Mouse (Mus musculus): ENCODE measurements around the gene Psenen.

Gene Psenen

DNA sequence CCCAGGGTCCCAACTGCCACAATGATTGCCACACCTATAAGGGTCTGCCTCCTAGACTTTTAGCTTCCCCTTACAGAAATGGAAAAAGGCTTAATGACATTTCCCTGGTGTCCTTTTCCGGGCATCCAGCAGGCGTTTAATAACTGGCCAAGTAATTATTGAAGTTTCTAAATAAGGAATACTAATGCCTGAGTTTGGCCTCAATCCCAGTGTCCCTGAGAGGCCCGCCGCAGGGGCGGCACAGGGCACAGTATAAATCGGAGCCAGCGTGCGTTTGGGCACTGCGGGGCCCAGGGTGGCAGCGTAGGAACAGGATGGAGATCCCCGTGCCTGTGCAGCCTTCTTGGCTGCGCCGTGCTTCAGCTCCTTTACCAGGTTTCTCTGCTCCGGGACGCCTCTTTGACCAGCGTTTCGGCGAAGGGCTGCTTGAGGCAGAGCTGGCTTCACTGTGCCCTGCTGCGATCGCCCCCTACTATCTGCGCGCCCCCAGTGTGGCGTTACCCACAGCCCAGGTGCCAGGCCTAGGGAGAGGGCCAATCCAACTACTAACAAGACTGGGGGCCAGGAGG lies 10.3 kb downstream of the Psenen start:
- peak; percentile 58 for DNase-seq

DNA sequence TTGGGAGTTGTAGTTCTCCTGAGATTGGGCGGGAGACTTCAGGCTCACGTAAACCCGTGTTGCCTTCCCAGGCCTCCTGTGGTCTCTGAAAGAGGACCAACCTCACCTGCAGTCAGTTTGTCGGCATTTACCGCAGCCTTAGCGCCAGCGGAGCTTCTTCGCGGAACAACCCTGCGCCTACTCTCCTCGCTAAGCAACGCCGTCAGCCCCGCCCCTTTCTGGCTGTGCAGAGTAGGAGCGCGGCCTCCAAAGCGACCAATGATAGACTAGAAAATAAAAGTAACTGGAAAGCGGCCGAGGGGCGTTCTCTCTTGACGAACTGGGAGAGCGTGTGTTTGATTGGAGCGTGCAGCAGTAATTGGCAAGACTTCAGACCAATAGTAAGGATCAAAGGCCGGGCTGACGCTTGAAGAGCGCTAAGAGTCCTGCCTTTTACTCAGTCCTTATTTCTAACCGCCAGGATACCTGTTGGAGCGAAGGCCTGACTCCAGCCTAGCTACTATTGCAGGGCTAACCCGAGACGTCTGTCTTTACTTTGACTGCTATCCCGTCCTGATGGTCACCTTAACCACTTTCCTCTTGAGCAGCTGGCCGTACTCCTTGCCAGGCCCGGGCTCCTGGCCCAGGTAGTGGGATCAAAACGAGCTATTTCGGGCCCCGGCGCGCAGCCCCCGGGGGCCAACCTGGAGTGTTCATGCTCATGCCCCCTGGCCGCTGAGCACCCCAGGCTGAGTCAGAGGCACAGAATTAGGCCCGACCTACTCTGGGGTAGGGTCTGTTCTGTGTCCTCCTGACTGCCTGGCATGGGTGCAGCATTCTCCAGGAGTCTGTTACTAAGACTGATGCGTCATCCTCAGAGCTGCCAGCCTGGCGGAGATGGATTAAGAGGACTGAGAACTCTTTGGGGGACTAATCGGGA lies 11.1 kb downstream of the Psenen start, which contains the start of the genes Hspb6 and Proser3:
Gene Hspb6 (plus strand): TSS at position 77 of the 919 bp plus-strand sequence.
Gene Proser3 (minus strand): TSS at position 198 of the 919 bp plus-strand sequence.
- peak; percentile 98 for DNase-seq

DNA sequence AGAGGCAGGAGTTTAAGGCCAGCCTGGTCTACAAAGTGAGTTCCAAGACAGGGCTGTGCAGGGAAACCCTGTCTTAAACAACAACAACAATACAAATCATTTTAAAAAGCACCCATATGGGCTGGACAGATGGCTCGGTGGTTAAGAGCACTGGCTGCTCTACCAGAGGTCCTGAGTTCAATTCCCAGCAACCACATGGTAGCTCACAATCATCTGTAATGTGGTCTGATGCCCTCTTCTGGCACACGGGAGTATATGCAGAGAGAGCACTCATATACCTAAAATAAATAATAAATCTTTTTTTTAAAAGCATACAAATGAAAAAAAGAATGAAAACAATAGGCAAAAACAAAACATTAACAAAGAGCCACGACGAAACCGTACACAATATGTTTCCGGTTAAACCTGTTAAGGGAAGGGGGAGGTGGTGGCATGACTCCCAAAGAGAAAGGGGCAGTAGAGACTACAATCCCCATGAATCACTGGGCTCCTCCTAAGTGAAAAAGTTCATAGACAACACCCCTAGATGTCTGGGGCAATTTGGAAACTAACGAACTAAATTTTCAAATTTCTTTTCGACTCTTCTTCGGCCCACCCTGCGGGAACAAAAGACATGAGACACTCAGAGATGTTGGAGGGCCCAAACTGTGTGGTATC lies 11.9 kb downstream of the Psenen start:
- no peak for DNase-seq

DNA sequence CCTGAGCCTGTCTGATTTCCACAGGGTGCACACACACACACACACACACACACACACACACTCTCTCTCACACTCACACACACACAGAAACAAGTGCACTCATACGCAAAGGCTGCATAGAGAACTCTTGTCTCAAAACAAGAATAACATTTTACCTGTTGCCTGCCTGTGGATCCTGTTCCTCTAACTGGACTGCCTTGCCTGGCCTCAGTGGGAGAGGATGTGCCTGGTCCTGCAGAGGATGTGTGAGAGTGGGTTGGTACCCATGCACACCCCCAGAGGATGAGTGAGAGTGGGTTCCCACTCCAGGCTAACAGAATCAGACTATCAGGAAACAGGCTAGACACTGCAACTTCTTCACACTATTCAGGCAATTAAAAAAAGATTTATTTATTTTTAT lies 12.8 kb downstream of the Psenen start:
- no peak for DNase-seq

DNA sequence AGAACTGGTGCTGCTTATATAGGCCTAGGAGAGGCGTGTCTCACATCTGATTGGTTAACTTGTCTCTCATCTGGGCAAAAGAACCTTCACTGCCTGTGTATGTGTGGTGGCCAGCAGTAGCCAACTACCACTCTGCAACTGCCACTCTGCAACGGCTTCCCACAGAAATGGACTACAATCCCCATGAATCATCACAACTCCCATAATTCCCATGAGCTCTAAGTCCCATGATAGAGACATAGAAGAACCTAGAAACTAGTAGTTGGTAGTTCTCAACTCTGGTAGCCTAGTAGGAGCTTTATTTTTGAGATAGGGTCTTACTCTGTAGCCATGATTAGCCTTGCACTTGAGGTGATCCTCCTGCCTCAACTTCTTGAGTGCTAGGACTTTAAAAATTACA lies 13.5 kb downstream of the Psenen start:
- no peak for DNase-seq

DNA sequence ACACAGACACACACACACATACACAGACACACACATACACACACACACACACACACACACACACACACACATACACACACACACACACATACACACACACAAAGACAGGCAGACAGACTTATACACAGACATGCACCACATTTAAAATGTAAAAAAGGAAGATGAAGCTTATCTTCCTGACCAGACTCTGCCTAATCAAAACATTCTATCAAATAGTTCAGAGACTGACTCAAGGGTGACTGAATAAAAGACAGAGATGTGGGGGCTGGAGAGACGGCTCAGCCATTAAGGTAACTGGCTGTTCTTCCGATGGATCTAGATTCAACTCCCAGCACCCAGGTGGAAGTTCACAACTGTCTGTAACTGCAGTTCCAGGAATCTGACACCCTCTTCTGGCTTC lies 19.1 kb downstream of the Psenen start:
- no peak for DNase-seq

DNA sequence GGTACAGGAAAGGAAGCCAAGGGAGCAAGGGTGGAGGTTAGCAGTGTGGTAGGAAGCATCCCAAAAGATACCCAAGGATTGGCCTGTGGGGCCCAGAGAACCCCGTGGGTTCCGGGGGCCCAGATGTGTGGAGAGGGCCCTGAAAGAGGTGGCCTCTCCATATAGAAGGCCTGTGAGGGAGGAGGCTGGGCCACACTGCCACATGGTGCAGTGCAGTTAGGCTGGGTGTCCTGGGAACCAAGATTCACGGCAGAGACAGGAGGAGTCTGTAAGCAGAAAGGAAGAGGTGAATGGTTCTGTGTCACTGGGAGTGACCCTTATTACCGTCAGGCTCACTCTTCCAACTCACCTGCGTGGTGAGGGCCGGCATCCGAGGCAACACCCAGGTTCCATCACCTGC lies 22.9 kb downstream of the Psenen start:
- DNase-seq, result no peak

DNA sequence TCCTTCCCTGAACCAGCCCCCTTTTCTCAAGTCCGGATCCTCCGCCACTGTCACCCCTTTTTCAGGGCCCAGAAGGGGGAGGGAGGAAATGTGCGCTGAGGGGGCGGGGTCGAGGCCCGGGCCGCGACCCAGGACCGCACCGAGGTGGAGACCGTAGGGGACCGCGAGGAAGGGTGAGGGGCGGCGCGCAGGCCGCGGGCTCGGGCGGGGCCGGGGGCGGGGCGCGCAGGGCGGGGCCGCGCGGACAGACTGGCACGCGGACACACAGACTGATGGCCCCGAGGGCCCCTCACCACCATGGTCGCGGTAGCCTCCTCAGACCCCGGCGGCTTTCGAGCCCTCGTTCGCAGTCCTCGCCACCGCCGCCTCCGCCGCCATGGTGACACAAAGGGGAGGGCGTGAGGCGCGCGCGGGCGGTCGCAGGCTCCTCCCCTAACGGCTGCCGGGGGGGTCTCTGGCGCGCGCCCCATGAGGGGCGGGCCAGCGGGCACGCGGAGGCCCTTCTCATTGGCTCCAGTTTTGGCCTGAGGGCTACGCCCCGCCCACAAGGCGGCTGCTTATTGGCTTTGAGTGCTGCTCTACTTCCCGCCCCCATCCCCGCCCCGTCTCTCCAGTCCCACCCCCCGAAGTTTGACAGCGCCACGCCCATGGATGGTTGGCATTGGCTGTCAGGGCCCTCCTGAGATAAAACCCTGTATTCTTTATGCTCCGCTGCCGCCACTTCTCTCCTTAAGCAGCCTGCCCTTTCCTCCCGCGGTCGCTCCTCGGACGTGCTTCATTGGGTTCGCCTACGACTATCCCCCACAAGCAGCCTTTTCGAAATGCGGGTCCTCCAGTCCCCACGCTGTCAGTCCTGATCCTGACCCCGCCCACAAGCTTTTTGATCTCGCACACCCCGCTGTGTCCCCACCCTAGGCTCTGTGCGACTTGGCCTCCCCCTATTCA lies 28.5 kb downstream of the Psenen start, which contains the start of gene Arhgap33:
Gene Arhgap33 (minus strand): TSS at position 428 of the 945 bp plus-strand sequence.
- peak; percentile 98 for DNase-seq

DNA sequence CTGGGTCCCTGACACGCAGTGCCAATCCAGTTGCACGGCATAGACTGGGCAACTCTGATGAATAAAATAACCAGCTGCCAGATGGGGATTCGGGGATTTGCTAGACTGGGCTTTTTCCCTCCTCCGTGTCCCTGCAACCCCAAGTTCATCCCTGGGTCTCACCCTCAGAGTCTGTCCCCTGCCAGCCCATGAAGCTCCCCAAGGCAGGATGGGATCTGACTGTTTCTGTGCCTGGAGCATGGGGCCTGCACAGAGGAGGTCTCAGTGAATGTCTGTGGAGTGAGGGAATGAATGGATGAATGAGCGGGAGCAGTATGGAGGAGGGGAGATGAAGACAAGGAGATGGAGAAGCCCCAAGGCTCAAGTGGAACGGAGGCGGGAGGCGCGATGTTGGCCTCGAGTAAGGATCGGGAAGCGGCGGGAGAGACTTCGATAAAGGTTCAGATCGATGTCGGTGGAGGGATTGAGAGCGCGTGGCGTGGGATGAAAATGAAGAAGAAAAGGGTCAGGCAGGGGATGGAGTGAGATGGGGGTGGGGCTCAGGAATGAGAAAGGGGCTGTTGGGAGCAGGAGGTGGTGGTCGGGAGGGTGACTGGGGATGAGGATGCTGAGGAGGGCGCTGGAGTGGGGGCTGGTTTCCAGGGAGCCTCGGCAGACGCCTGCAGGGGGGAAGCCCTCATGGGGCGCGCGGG lies 29.3 kb downstream of the Psenen start:
- no peak for DNase-seq

DNA sequence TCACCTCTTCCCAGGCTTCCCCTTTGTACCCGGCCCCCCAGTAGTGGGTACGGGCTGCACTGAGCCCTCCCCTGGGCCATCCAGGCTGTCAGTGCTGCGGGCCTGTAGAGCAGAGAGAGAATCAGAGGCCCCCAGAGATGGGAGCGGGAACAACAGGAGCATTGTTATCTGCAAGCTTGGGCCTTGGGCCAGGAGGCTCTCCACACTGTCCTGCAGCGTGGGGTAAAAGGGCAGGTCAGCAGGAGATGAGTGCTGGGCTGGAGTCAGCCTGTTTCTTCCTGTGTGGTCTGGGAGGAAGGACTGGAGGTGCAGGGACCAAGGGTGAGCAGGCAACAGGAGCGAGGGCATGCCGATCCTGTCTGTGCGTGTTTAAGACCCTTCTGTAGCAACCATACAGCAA lies 30.5 kb downstream of the Psenen start:
- peak; percentile 80 for DNase-seq

DNA sequence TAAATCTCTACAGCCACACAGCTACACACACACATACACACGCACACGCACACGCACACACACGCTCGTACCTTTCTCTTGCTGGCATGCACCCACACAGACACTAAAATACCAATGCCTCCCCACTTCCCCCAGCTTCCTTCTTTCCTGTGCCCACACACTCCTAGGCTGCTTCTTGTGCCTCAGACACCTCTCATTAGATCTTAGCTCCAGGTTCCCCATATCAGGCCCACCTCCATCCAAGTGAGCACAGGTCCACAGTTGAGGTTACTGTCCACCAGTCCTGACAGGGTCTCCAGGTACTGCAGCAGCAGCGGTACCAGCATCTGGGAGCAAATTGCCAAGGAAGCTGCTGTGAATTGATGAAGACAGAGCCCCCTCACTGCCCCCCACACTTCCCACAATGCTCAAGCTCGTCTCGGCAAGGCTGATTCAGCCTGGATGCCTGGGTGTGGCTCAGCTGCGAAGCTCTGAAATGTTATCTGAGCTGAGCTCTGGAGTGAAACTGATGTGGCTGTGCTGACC lies 32.1 kb downstream of the Psenen start:
- no peak for DNase-seq

DNA sequence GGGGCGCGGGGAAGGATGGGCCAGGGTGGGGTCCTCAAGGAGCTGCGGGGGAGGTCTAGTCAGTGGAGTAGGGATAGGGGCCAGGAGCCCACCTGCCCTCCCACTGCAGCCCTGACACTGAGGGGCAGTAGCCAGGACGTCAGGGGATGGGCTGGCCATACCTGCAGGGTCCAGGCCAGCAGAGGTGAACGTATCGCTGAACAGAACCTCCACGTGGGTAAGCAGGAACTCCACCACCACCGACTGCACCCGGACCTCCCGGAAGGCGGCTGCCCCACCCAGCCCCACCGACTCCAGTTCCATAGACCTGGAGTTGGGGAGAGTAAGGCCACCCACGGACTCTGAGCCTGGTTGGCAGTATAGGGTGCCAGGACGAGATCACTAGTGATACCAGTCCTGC lies 36.4 kb downstream of the Psenen start:
- no peak for DNase-seq

DNA sequence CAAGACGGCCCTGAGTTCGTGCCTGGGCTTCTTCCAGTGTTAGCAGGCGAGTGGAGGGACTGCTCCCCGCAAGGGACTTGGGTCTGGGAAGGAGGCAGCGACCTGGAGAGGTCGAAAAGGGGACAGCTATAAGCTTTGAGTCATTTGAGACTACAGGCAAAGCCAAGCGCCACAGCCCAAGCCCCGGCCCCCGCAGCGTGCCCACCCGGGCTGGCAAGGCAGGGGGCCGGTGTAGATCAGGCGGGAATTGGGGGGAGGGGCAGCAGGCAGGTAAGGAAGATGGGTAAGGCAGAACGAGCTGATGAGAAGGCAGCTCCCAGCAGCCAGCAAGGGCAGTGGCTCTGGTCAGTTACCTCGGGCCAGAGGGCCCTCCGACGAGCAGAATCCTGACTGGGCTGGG lies 37.0 kb downstream of the Psenen start:
- DNase-seq, result no peak

DNA sequence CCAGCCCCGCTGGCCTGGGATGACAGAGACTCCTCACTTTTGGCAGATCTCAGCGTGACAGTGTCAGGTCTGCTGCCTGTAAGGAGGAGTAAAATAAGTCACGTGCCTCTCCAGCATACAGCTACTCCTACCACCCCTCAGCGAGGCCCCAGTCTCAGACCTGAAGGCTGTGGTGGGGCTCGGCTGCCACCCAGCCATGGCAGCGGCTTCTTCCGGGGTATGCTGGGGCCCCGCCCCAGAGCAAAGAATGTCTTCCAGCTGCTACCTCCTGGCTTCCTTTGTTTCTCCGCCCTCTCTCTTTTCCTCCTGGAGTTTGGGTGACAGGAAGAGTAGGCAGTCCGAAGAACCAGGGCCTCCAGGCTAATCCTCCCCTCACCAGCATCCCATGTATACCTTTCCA lies 37.5 kb downstream of the Psenen start:
- no peak for DNase-seq

DNA sequence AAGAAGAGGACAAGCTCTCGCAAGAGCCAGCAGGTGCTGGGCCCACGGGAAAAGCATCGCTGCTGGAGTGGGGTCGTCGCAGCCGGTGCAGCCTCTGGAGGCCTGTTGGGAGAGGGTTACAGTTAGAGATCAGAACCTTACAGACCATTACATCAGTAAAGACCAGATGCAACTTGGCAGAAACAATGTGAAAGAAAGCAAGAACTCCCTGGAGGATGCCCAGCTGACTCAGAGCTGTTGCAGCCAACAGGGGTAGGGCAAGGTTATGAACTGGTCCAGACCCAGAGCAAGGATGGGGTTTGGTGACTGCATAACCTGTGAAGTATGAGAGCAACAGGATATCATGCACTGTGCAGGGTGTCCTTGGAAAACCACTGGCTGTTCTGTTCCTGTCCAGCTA lies 38.9 kb downstream of the Psenen start:
- DNase-seq, result no peak

DNA sequence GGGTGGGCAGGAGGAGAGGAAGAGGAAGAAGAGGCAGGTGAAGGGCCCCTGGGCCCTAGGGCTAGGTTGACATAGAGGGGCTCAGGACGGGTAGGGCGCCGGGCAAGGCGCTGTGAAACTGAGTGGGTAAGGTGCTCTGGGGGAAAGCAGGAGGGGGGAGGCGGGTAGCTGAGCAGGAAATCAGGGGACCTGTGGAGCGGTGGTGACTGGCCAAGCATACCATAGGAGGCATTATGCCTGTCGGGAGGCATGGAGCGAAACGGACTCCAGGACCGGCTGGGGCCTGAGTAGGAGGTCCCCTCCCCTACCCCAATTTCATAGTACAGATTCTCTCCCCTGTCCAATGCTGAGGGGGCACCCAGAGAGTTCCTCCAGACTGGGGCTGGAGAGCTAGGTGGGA lies 40.6 kb downstream of the Psenen start:
- DNase-seq, result no peak

DNA sequence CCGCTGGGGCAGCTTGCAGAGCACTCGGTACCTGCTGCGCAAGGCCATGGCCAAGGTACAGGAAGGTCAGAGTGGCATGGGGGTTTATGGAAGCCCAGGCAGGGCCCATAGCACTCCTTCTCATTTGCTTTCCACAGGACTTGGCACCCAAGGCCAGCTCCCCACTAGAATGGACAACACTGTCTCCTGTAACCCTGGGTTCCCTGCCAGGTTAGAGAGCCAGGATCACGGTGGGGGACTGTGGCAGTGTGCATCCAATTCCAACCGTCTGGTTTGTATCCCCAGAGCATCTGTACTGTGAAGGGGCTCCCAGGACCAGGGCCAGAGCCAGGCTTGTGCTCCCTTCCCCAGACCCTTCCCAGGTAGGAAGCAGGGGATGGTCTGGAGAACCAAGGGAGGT lies 42.6 kb downstream of the Psenen start:
- no peak for DNase-seq

DNA sequence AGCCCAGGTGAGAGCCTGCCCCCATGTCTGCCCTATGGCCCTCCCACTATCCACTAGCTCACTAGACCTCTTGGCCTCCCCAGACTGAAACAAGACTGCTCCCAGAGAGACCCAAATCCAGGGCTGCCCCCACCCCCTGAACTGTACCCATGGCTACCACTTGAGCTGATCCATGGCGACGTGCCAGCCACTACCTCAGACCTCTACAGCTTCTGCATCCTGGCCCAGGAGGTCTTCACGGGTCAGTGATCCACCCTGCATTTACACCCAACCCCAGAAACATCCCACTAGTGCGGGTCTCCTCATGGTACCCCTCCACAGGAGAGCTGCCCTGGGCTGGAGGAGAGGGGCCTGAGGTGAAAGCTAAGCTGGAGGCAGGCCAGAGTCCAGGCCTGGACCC lies 43.0 kb downstream of the Psenen start:
- DNase-seq, result peak; percentile 44

DNA sequence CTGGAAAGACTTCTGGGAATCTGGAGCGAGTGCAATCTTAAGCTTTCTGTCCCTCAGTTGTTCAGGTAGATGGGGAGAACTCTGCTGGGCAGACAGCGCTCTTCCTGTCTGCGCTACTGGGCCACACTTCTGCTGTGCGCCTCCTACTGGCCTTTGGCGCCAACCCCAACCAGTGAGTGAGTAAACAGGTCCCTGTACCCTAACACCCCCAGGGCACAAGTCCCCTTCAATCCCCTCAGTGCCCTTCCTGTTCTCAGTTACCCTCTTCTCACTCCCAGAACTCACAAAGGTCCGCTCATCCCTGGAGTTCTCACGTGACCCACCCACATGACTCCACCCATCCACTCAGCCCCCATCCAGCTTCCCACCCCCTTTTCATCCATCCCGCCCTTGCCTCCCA lies 45.1 kb downstream of the Psenen start:
- DNase-seq, result no peak

DNA sequence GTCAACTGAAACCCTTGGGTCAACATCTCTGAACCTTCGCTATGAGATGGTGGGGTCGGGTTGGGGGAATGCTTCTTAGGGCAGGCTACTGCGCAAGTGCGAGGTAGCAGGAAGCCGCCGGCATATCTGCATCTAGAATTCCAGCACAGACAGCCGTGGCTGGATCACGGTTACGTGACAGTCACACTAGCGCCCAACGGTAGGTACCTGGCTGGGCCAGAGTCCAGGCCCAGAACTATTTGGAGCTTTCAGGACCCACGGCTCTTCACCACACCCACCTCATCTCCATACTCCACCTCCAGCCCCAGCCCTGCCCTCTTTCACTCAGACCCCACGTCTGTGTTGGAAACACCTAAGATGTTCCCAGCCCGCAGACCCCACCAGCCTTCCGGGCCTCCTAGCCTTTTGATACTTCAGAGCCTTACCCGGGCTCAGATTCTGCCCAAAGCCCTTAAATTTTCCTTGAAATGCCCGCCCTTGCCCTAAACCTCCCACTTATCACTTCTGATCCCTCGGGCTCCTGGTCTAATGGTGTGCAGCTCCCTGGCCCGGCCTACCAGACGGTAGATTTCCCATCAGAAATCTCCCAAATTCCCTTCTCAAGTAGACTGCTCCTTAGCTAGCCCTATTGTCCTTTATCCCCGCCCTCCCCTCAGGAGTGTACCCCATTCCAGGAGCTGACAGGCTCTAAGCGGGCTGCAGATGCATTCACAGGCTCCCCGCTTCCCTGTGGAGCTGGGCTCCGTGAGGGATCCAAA lies 48.2 kb downstream of the Psenen start:
- peak; percentile 31 for DNase-seq

All from kidney, postnatal 14 days (tissue).